Mouse (Mus musculus) layer of hippocampus, adult 2 months (tissue): Measurements from ENCODE around the gene Cdc26. TPM values are rescaled to one million over a fixed set of nuclear protein-coding genes. Genes with fewer than 3 reads are reported as not detected.

Source experiments
- DNase-seq, 2 experiments: peaks; one replicate each; pipeline ENCODE4 v3.0.0; 2022; ENCODE audit warnings: low spot score in 2 of 2
- H3K27ac ChIP-seq: fragments of 200-600 bp; 2 replicates; pipeline ENCODE4 v1.8.1; 2022
- H3K4me3 ChIP-seq: fragments of 200-600 bp; 2 replicates; pipeline ENCODE4 v1.8.1; 2022; ENCODE audit warnings: mild to moderate bottlenecking
- CTCF ChIP-seq: fragments of 200-600 bp; conservative IDR thresholded peaks from 2 replicates; pipeline ENCODE4 v1.8.1; 2022; ENCODE audit warnings: antibody characterized with exemption, mild to moderate bottlenecking, moderate library complexity
- total RNA-seq, 2 experiments: library from RNA; stranded (reverse); gene quantifications; 2 replicates each; pipeline ENCODE4 v1.2.3; 2021

The Cdc26 gene
- total RNA-seq, 2 experiments from 2014 or later = 49.0 to 51.3 TPM

- no peak for DNase-seq
- TF ChIP-seq CTCF = no peak
- no peak overlapping the region for H3K27ac ChIP-seq
- H3K4me3 ChIP-seq = no peak overlapping the region
Measured at GRCm38 (mm10) chr4:62391892-62392291, 16.6 kb downstream of the Cdc26 start.

DNA sequence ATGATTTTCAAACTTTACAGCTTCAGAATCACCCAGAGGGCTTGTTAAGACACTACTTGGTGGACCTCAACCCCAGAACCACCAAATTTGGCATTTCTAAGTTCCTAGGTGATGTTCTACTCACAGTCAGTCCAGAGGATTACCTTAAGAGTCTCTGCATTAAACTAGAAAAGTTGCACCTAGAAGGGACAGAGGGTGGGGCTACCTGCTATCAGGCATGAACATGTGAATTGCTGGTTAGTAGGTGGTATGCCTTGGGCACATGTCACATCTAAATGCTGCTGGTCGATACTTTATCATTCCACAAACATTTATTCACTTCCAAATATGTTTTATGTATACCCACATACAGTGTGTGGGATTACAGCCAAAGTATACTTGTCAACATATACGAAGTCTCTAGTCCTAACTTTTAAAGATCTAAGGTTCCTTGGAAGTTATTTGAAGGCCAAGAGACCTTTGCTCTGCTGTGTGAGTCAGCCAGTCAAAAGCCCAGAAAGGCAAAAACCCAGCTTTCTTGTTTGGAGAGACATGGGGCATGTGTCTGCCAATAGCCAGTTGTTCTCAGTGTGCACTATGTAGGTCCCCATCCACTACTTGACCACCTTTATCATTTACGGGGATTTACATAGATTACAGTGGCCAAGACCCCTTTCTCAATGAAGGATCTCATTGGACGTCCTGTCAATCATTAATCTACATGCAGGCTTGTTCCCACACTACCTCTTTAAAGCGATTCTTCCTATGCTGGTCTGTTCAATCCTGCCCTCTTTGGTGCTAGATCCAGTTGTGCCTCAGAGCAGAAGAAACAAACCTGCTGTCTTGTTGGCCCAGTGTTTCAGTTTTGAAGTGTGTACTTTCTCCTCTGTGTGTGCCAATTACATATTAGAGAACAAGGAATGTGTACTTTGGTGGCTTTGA, 18.6 kb downstream of the Cdc26 start:
- DNase-seq = no peak
- no peak for TF ChIP-seq CTCF
- Histone ChIP-seq H3K27ac (no peak overlapping the region), H3K4me3 (no peak overlapping the region)

GRCm38 (mm10) chr4:62385439-62385838, 23.0 kb downstream of the Cdc26 start:
- no peak for TF ChIP-seq CTCF
- Histone ChIP-seq H3K4me3 (no peak overlapping the region), H3K27ac (no peak overlapping the region)
- DNase-seq = peak in 1 of 2 experiments; percentile 32

- DNase-seq = no peak
- Histone ChIP-seq H3K27ac (no peak overlapping the region), H3K4me3 (no peak overlapping the region)
- no peak for TF ChIP-seq CTCF
Measured at GRCm38 (mm10) chr4:62384159-62384558, 24.3 kb downstream of the Cdc26 start.

DNA sequence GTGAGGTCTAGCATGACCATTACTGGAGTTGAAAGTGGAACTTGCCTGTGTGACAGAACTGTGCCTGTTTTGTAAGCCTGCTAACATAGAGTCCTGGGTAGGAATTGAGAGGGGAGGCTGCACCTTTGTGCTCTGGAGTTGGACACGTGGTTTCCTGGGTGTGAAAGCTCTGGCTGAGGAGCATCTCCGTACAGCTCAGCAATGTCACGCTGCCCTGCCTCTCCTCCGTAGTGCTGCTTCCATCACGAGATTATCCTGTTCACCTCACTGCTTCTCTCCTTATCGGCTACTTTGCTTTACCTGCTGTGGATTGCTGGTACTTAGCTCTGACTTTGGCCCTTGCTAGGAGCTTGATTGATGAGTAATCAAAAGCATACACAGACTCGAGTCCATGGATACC, 24.7 kb downstream of the Cdc26 start:
- no peak overlapping the region for H3K27ac ChIP-seq
- DNase-seq = no peak
- no peak for TF ChIP-seq CTCF
- H3K4me3 ChIP-seq = no peak overlapping the region

DNA sequence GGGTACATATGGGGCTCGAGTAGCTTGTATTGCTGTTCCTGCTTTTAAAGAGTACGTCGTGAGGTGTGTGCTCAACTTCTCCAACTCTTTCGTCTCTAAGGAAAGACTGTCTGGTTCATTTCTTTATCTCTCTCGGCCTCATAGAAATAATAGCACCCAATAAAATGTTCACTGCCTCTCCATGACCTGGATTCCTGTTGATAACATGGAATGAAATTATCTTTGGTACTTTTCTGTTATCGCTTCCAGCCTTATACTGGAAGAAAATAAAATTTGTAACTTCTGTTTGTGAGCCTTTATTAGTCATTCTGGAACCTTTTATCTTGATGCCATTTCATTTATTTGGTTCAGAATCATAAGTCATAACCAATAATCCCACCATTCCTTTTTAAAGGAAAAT, 25.2 kb downstream of the Cdc26 start:
- Histone ChIP-seq H3K4me3 (no peak overlapping the region), H3K27ac (no peak overlapping the region)
- no peak for TF ChIP-seq CTCF
- DNase-seq = no peak

GRCm38 (mm10) chr4:62379724-62380381, 28.6 kb downstream of the Cdc26 start:
- no peak for TF ChIP-seq CTCF

DNA sequence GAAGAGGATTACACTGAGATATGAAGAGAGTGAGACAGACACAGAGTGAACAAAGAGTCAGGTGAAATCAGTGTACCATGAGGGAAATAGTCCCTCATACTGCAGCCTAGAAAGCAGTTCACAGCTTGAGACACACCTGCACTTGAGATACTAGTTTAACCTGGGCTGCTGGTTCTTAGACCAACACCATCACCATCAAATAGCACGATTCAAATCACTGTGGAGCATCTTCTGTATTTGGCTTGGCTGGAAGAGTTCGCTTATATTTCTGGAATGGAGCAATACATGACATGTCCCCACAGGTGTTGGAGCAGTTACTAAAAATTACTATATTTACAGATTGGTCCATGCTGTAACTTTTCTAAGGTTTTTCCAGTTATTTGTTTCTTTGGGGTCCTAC, 32.3 kb downstream of the Cdc26 start:
- Histone ChIP-seq H3K27ac (no peak overlapping the region), H3K4me3 (no peak overlapping the region)
- no peak for TF ChIP-seq CTCF
- DNase-seq = no peak

More at GRCm38 (mm10) chr4:62379724-62380381, 28.6 kb downstream of the Cdc26 start:
- no peak overlapping the region for H3K27ac ChIP-seq
- no peak overlapping the region for H3K4me3 ChIP-seq
- no peak for DNase-seq

- TF ChIP-seq CTCF = no peak
- DNase-seq = no peak
- Histone ChIP-seq H3K4me3 (no peak overlapping the region), H3K27ac (no peak overlapping the region)
Measured at GRCm38 (mm10) chr4:62374342-62374741, 34.1 kb downstream of the Cdc26 start.

- DNase-seq = no peak
- TF ChIP-seq CTCF = no peak
- Histone ChIP-seq H3K27ac (no peak overlapping the region), H3K4me3 (no peak overlapping the region)
Measured at GRCm38 (mm10) chr4:62373668-62374067, 34.8 kb downstream of the Cdc26 start.

- no peak overlapping the region for H3K27ac ChIP-seq
- TF ChIP-seq CTCF = no peak
- H3K4me3 ChIP-seq = no peak overlapping the region
- no peak for DNase-seq
Measured at GRCm38 (mm10) chr4:62372818-62373520, 35.5 kb downstream of the Cdc26 start.

DNA sequence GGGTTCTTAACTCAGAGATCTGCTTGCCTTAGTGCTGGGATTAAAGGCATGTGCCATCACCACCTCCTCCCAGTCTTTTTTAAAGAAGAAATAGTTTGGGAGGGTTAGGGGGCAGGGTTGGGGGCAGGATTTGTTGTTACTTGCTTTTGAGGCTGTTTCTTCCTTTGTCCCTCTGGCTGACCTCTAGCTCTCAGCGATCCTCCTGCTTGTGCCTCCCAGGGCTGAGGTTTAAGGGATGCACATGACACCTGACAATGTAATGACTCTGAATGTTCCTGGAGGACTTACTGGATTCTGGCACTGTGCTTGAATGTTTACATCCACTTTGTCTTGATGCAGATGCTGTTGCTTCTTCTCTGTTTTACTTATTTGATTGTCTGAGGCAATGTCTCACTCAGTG, 36.0 kb downstream of the Cdc26 start:
- no peak for TF ChIP-seq CTCF
- H3K27ac ChIP-seq = no peak overlapping the region
- DNase-seq = no peak

GRCm38 (mm10) chr4:62369091-62369490, 39.4 kb downstream of the Cdc26 start:
- H3K27ac ChIP-seq = no peak overlapping the region
- no peak for TF ChIP-seq CTCF
- H3K4me3 ChIP-seq = no peak overlapping the region
- no peak for DNase-seq

More for the DNA sequence above, 36.0 kb downstream of the Cdc26 start:
- no peak overlapping the region for H3K4me3 ChIP-seq
